Mouse (Mus musculus) brain, embryonic 14.5 days (tissue): ENCODE data around the gene 1810009A15Rik.

Experiments
- CTCF ChIP-seq: fragments of 200-500 bp; IDR thresholded peaks from 2 replicates; pipeline ENCODE4 v1.5.1; 2012; ENCODE audit warnings: inconsistent platforms, mild to moderate bottlenecking, moderate library complexity, borderline replicate concordance; ENCODE audit not compliant: insufficient read depth, insufficient read length; ENCODE audit errors: extremely low read depth
- POLR2A ChIP-seq: fragments of 200-500 bp; IDR thresholded peaks from 2 replicates; pipeline ENCODE4 v1.6.1; 2012; ENCODE audit warnings: mild to moderate bottlenecking, inconsistent platforms, borderline replicate concordance; ENCODE audit not compliant: poor library complexity, insufficient read depth, insufficient read length, severe bottlenecking; ENCODE audit errors: extremely low read depth

DNA sequence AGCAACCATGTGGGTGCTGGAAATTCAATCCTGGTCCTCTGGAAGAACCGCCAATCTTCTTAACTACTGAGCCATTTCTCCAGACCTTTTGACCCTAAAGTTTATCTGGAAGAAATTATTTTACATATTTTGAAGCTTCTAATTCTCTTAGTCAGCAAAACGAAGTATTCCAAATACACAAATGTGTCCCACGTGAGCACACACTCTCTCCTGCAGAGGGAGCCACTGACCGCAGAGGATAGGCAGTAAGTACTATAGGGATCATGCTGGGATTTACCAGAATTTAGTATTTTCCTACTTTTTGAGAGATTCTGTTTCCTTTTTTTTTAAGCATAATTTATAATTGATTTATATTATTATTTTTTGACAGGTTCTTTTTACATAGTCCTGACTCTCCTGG, 31.0 kb upstream of the 1810009A15Rik start:
- TF ChIP-seq POLR2A (no peak), CTCF (peak; percentile 60; the same call in 1 of the 2 replicates)
